Mouse (Mus musculus): ENCODE data around the gene Abl1. TPM values are rescaled to one million over a fixed set of nuclear protein-coding genes. Genes with fewer than 3 reads are reported as not detected.

Gene Abl1
- total and polyA plus RNA-seq, 3 experiments, result 9.8 to 22.4 (median 15.2) TPM

DNA sequence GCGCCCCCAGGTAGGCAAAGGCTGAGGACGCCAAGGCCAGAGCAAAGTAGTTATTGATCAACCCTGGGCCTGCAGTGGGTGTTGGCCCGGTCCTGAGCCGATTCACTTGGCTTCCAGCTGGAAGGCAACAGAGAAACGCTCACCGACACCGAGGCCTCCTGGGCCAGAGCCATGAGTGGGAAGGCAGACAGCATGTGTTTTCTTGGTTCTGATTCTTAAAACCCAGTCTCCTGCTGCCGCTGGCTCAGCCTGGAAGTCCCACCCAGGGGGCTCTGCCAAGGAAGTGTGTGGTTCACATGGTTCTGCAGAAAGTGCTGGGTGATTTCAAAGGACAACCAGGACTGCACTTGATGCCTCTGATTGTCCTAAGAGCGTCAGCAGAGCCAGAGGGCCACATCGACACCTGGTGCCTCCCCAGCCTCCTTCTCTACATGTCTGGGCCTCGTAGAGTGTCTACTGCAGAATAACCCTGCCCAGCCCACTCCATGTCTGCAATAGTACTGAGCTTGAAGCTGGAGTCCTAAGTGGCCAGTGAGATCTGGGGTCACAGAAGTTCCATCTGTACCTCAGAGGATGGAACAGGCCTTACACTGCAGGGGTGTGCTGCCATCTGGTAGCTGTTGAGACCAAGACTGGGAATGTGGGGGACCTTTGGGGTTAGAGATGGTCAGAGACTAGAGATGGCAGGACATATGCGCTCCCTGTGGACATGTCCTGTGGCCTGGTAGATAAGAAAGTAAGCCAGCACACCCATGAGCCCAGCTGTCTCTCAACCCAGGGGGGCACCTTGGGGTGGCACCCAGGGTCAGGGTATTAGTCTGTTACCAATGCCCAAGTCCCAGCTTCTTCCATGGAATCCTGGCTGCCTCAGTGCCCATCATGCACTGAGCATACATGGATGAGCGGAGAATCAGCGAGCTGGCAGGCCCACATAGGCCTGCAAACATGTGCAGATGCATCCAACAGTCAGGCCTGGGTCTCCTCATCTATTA, 138.2 kb downstream of the Abl1 start:
- H3K27me3 ChIP-seq (replicated peaks), result peaks cover 88% of the 10 kb centered on the region
- H3K4me2 ChIP-seq (ENCODE audit: insufficient read depth, low read depth, poor library complexity, severe bottlenecking), result no peak overlapping the region
- H3K9ac ChIP-seq (ENCODE audit: insufficient read depth, low read depth), result no peak overlapping the region
- in situ Hi-C loops (cut with MboI; ENCODE audit: low pct_ligation_motif_present, low pct_unique_long_range_greater_than_20kb, low sequenced_read_pairs), result no loop called here
- no peak for TF ChIP-seq HCFC1 (IDR thresholded peaks at IDR 0.05; ENCODE audit: low read depth, low read length)
- no peak for TF ChIP-seq MAZ (IDR thresholded peaks at IDR 0.05; ENCODE audit: low read depth, low read length)
- TF ChIP-seq NRF1 (IDR thresholded peaks at IDR 0.05; ENCODE audit: low read depth, low read length), result no peak
- TF ChIP-seq CTCF (conservative IDR thresholded peaks at IDR 0.05 in 1 of 2, IDR thresholded peaks at IDR 0.05 in 1 of 2; ENCODE audit: low read depth in 2 of 2, low read length in 2 of 2), result no peak
- TF ChIP-seq CHD2 (IDR thresholded peaks at IDR 0.05; ENCODE audit: low read length), result no peak
- no peak for TF ChIP-seq SIN3A (IDR thresholded peaks at IDR 0.05; ENCODE audit: low read length)
- no peak for TF ChIP-seq SMC3 (IDR thresholded peaks at IDR 0.05; ENCODE audit: low read depth, low read length)
- TF ChIP-seq ETS1 (conservative IDR thresholded peaks at IDR 0.05; ENCODE audit: low read depth, low read length), result no peak
- TF ChIP-seq ZKSCAN1 (IDR thresholded peaks at IDR 0.05; ENCODE audit: borderline replicate concordance, low read depth, low read length), result no peak
- TF ChIP-seq JUND (conservative IDR thresholded peaks at IDR 0.05; ENCODE audit: low read depth, low read length), result no peak
- TF ChIP-seq IRF4 (IDR thresholded peaks at IDR 0.05; ENCODE audit: low read depth, low read length), result no peak
- TF ChIP-seq RCOR1 (conservative IDR thresholded peaks at IDR 0.05; ENCODE audit: low read depth, low read length), result no peak
- TF ChIP-seq NELFE (IDR thresholded peaks at IDR 0.05; ENCODE audit: low read depth, low read length), result no peak
- no peak for TF ChIP-seq GABPA (IDR thresholded peaks at IDR 0.05; ENCODE audit: insufficient replicate concordance, low read depth, low read length)
- no peak for TF ChIP-seq JUN (IDR thresholded peaks at IDR 0.05; ENCODE audit: insufficient read depth, low read depth, low read length)
- no peak for TF ChIP-seq MAX (IDR thresholded peaks at IDR 0.05; ENCODE audit: low read length)
- no peaks in the 10 kb centered on the region for H3K9me3 ChIP-seq (replicated peaks; ENCODE audit: low read length)
- dilution Hi-C loops (cut with MboI; ENCODE audit: extremely low pct_ligation_motif_present, extremely low pct_unique_long_range_greater_than_20kb, low sequenced_read_pairs), result no loop called here
- no peak for DNase-seq (ENCODE audit: extremely low read depth)
- H3K4me1 ChIP-seq (ENCODE audit: control insufficient read depth in 1 of 2, insufficient read depth in 2 of 2), result peaks cover 4 to 16% of the 10 kb centered on the region in 2 experiments; a peak in 3 of 4 replicates
- H3K4me3 ChIP-seq (replicated peaks in 1 of 3; ENCODE audit: low read depth in 2 of 3, low read length in 2 of 3, poor library complexity in 1 of 3), result no peak overlapping the region
- H3K27ac ChIP-seq (ENCODE audit: insufficient read depth, low read depth), result no peak overlapping the region
- H3K79me2 ChIP-seq (replicated peaks; ENCODE audit: control insufficient read depth, extremely low read depth, insufficient read depth, poor library complexity, severe bottlenecking), result no peaks in the 10 kb centered on the region
- H3K36me3 ChIP-seq (replicated peaks in 1 of 2; ENCODE audit: control insufficient read depth in 1 of 2, insufficient read depth in 1 of 2, low read length in 1 of 2), result no peaks in the 10 kb centered on the region

DNA sequence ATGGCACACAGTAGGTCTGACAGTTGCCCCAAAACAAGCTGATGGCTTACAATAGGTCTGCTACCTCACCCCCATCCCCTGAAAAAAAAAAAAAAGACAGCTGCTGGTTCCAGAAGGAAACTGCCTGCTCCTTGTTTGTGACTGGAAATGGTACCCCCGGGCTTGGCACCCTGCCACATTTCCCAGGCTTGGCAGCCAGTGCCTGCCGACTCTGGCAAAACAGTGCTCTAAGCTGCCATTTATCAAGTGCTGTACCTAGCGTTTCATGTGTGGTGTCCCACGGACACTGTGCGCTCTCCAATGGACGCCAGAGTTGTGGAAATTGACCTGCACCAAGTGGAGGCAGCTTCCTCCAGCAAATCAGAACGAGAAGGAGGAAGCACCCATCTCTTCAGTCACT, 139.7 kb downstream of the Abl1 start:
- no peaks in the 10 kb centered on the region for H3K36me3 ChIP-seq (replicated peaks in 1 of 2; ENCODE audit: control insufficient read depth in 1 of 2, insufficient read depth in 1 of 2, low read length in 1 of 2)
- in situ Hi-C loops (cut with MboI; ENCODE audit: low pct_ligation_motif_present, low pct_unique_long_range_greater_than_20kb, low sequenced_read_pairs), result no loop called here
- no peaks in the 10 kb centered on the region for H3K79me2 ChIP-seq (replicated peaks; ENCODE audit: control insufficient read depth, extremely low read depth, insufficient read depth, poor library complexity, severe bottlenecking)
- dilution Hi-C loops (cut with MboI; ENCODE audit: extremely low pct_ligation_motif_present, extremely low pct_unique_long_range_greater_than_20kb, low sequenced_read_pairs), result no loop called here
- TF ChIP-seq USF2 (conservative IDR thresholded peaks at IDR 0.05; ENCODE audit: low read depth, low read length) (no peak), CHD2 (IDR thresholded peaks at IDR 0.05; ENCODE audit: low read length) (no peak), E2F4 (IDR thresholded peaks at IDR 0.05; ENCODE audit: insufficient replicate concordance, low read depth, low read length) (no peak), MAFK (IDR thresholded peaks at IDR 0.05; ENCODE audit: insufficient replicate concordance, low read length) (no peak), POLR2AphosphoS2 (IDR thresholded peaks at IDR 0.05; ENCODE audit: low read depth, low read length) (no peak), BHLHE40 (IDR thresholded peaks at IDR 0.05; ENCODE audit: low read depth, low read length) (no peak), USF1 (IDR thresholded peaks at IDR 0.05; ENCODE audit: low read depth, low read length) (no peak)
- no peak overlapping the region for H3K9ac ChIP-seq (ENCODE audit: insufficient read depth, low read depth)
- H3K9me3 ChIP-seq (replicated peaks; ENCODE audit: low read length), result no peaks in the 10 kb centered on the region
- no peak overlapping the region for H3K4me3 ChIP-seq (replicated peaks in 1 of 3; ENCODE audit: low read depth in 2 of 3, low read length in 2 of 3, poor library complexity in 1 of 3)
- no peak for DNase-seq (ENCODE audit: extremely low read depth)
- H3K27ac ChIP-seq (ENCODE audit: insufficient read depth, low read depth), result no peak overlapping the region
- H3K4me1 ChIP-seq (ENCODE audit: control insufficient read depth in 1 of 2, insufficient read depth in 2 of 2), result peaks cover 4 to 9% of the 10 kb centered on the region in 2 experiments; a peak in 3 of 4 replicates
- no peak overlapping the region for H3K4me2 ChIP-seq (ENCODE audit: insufficient read depth, low read depth, poor library complexity, severe bottlenecking)
- peaks cover 91% of the 10 kb centered on the region for H3K27me3 ChIP-seq (replicated peaks)

All from CH12.LX (cell line).